Mouse (Mus musculus) right cerebral cortex, postnatal 36 days (tissue): ENCODE measurements at regions not wholly inside any gene's neighbourhood (a gene's known extent, or its start where the extent isn't known, plus 50 kb on each side); places are given as distances from the start of the nearest gene placed in this dataset.
"Not testable (repeated sequence)": the region's sequence is repeated elsewhere in the genome, so short reads cannot be mapped to it uniquely, and the experiment has no call there.

Experiments used
- DNase-seq, 2 experiments: peaks; one replicate each; pipeline ENCODE4 v3.0.0; 2022; ENCODE audit warnings: low spot score in 2 of 2, mixed read lengths in 1 of 2

GRCm38 (mm10) chr9:115422786-115423185, 112.6 kb upstream of the Stt3b start:
- DNase-seq = no peak

GRCm38 (mm10) chr9:115426682-115427081, 116.5 kb upstream of the Stt3b start:
- DNase-seq = no peak

GRCm38 (mm10) chr9:115430271-115430670, 120.0 kb upstream of the Stt3b start:
- peak in 1 of 2 experiments; percentile 1 for DNase-seq

GRCm38 (mm10) chr9:115434696-115435095, 124.5 kb upstream of the Stt3b start:
- DNase-seq = no peak

DNA sequence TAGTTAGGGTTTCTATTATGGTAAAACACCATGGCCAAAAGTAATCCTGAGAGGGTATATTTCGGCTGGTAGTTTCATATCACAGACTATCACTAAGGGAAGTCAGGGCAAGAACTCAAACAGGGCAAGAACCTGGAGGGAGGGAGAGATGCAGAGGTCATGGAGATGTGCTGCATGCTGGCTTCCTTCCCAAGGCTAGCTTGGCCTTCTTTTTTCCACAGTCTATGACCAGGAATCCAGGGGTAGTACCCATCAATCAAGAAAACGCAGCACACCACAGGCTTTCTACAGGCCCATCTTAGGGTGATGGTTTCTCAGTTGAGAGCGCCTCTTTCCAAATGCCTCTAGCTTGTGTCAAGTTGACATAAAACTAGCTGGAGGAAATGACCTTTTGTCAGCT, 126.1 kb upstream of the Stt3b start:
- no peak for DNase-seq

DNA sequence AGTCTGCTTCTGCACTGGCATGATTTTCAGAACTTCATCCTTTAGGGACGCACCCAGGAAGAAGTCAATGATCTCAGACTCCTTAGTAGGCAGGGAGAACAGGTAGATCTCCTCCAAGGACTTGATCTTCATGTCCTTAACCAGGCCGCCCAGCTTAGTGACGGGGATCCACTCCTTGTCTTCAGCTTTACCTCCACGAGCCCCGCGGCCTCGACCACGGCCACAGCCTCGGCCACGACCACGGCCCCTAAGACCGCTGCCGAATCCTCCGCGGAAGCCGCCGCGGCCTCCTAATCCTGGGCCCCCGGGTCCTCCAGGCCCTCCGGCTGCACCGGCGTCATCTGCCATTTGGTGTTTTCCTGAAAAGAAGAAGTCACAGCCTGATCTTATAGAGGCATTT, 128.0 kb upstream of the Stt3b start:
- DNase-seq = not testable (repeated sequence)

- DNase-seq = no peak
Measured at GRCm38 (mm10) chr9:115446681-115447080, 136.5 kb upstream of the Stt3b start.

DNA sequence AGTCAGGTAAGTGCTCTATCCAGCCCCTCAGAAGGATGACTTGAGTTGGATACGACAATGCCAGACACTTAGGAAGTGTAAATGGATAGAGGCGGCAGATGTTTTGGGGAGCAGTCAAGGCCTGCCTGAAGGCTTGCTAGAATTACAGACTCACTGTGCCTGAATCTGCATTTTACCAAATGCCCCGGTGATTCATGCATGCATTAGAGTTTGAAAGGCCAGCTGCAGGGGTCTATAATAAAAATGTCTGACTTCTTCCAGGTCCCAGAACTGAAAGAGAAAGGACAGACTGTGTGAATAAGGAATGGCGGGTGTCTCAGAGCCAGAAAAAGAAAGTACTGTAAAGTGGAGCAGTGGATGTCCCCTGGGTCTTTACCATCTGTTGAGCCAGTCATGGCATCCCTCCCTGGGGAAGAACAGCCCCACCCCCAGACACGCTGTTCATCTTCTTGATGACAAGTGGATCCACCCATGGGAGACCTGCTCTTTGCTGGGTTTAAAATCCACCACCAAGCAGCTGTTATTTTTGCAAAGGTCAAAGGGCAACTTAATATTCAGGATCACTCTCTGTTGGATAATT, 140.6 kb upstream of the Stt3b start:
- DNase-seq = no peak

- DNase-seq = no peak
Measured at GRCm38 (mm10) chr9:115454771-115455170, 144.6 kb upstream of the Stt3b start.

DNA sequence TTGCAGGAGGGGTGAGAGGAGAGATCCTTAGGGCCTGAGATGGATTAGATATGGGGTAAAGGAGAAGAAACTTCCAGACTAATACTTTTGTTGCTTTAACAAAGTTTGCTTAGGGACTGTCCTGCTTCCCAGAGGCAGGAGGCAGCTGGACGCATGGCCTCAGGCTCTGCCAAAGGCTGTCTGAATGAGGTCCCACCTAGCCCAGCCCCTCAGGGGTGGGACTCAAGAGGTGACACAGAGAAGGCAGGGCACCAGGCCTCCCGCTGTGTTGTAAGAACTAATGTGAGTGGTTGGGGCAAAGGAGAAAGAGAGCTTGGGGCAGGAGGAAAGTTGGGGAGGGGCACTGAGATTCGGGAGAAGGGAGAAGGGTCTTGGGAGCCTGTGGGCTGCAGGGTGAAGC, 145.9 kb upstream of the Stt3b start:
- DNase-seq = no peak

- no peak for DNase-seq
Measured at GRCm38 (mm10) chr9:115456638-115457037, 146.4 kb upstream of the Stt3b start.

GRCm38 (mm10) chr9:115457889-115458710, 147.9 kb upstream of the Stt3b start:
- no peak for DNase-seq

DNA sequence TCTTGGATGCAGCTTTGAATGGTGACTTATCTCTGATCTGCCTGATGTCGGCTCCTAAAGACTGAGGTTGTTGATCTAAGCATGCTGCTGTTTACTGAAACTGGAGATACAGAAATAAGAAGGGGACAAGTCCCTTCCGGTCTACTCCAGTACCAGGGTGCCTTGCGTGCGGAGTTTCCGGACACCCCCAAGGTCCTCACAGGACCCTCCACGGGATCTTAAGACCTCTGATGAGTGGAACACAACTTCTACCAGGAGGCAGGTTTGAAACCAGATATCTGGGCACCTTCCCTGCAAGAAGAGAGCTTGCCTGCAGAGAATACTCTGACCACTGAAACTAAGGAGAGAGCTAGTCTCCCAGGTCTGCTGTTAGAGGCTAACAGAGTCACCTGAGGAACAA, 148.9 kb upstream of the Stt3b start:
- not testable (repeated sequence) for DNase-seq

- DNase-seq = no peak
Measured at GRCm38 (mm10) chr9:115465326-115465725, 155.1 kb upstream of the Stt3b start.

DNA sequence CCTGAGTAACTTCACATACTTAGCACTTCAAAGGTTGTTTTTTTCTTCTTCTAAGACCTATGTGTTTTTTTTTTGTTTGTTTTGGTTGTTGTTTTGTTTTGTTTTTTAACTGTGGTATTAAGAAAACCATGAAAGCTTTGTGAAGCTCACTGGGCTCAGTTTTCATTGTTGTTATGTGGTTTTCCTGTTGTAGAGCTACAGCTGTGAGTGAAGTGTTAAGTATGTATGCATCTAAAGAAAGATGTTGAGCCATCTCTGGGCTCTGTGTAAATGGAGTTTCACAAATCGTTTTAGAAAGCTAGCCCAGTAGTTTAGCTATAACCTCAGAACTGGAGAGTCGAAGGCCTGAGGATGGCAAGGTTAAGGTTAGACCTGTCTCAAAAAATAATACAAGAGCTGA, 158.4 kb upstream of the Stt3b start:
- DNase-seq = no peak

GRCm38 (mm10) chr9:115471582-115471981, 161.4 kb upstream of the Stt3b start:
- no peak for DNase-seq

DNA sequence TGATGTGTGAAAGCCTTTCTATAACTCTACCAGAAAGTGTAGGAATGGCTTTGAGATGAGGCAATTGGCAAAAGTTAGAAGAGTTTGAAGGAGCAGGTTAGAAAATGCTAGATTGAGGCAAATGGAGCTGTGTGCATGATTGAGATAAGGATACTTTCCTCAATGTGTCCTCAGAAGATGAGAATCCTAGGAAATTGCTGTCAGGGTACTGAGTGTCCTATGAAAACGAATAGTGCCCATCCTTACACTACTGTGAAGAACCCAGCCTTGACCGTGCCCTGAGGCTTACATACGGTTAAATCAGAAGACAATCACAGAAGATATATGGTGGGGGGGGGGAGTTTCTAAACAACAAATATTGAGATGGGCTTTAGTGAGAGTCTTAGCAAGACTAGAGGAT, 162.8 kb upstream of the Stt3b start:
- DNase-seq = no peak

- DNase-seq = no peak
Measured at GRCm38 (mm10) chr9:115473847-115474246, 163.6 kb upstream of the Stt3b start.

DNA sequence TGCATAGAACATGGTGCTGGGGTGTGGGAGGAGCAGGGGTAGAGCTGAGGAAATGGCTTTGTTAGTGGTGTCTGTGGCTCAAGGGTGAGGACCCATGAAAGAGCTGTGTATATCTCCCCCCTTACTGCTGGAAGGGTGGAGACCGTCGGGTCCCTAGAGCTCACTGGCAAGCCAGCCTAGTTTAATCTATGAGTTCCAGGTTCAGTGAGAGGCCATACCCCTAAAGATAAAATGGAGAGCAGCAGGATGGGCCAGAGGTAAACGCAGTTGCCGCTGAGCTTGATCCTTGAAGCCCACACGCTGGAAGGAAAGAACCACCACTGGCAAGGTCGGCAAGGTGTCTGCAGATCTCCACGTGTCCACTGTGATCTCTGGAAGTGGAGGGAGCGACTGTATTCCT, 164.1 kb upstream of the Stt3b start:
- no peak for DNase-seq

GRCm38 (mm10) chr9:115476205-115476604, 166.0 kb upstream of the Stt3b start:
- DNase-seq = no peak

DNA sequence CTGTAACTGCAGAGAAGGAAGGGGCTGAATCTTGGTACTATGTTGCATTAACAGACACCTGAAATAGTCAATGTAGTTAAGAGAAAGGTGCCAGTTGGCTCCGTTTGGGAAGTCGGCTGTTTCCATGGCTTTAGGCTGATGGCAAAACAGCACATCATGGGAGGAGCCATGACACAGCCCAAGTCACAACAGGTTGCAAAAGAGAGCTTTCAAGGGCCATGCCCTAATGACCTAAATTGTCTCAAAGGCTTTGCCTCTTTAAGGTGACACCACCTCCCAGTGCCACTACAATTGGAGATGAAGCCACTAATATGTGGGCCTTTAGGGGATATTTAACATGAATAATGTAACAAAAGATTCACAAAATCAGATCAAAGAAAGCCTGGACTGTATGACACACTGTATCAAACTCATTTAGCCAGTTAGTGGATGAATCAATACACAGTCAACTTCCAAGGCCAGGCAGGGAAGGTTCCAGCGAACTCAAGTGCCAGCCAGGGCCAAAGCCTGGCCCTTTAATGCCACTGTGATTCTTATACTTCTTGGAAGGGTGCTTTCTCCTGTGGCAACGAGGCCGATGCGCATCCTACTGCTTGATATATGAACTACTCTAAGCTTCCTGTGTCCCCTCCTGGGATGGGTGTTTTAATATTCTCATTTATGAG, 167.5 kb upstream of the Stt3b start:
- DNase-seq = no peak

- DNase-seq = no peak
Measured at GRCm38 (mm10) chr9:115478946-115479345, 168.7 kb upstream of the Stt3b start.

DNA sequence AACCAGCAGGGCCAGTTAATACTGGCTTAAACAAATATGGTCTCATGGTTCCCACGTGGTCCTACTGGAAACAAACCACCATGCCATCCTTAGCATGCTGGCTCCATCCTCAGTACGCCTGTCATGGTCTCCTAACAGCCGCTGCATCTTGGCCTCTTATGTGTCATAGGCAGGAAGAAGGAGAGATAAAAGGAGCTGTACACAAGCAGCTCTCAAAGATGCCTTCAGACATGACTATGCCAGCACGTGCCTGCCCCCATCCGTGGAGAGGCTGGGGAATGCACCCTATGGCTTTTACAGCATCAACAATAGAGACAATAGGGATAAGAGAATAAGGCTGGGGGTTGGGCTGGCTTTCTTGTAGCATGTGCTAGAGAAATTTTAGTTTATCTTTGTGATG, 171.0 kb upstream of the Stt3b start:
- no peak for DNase-seq
